Mouse (Mus musculus) kidney, adult 10 weeks (tissue): ENCODE measurements around the gene Luc7l2. TPM values are rescaled to one million over a fixed set of nuclear protein-coding genes. Genes with fewer than 3 reads are reported as not detected.

Experiments
- polyA plus RNA-seq: library from polyadenylated mRNA; stranded (reverse); fragments of 350-450 nt; fragmentation: Illumina TruSeq; extraction: RNeasy Lipid Tissue Mini Kit (QIAGEN cat#74804); gene quantifications from one replicate; pipeline ENCODE4 v1.2.3, GENCODE M21; 2014; ENCODE audit warnings: low read depth, low replicate concordance

The Luc7l2 gene
- polyA plus RNA-seq = 197 TPM

DNA sequence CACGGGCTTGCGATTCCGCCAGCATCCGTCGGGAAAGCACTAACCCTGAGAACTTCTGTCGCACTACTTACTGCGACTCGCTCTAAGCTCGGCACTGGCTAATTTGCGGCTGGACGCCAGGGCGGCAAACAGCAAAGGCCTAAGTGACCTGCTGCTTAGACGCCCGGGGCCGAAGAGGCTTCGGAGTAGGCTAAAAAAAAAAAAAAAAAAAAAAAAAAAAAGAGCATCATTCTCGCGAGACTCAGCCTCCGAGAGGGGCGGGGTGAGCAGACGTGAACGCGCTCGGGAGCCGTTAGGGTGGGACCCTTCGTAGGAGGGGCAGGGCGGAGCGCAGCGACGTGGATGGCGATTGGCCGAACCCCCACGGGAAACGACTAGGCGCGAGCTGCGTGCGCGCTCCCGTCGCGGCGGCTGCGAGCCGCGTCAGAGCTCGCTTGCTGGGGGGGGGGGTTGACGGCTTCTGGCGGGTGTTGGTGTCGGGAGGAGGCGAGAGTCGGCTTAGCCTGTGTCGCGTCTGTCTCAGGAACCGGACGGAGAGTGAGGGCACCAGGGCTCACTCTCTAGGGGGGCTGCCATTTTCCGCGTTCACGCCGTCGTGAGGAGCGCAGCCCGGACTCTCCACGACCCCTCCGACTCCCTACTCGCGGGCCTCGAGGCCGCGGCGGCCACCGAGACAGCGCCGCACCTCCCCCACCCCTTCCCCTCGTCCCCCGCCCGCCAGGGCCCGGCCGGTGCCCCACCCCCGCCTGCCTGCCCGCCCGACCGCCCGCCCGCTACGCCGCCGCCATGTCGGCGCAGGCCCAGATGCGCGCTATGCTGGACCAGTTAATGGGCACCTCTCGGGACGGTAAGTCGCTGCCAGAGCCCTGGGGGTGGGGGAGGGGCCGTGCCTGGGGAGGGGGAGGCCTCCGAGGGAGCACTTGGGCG is at the start of gene Luc7l2:
TSS of gene Luc7l2 (plus strand) at position 273 of the 927 bp plus-strand sequence.

DNA sequence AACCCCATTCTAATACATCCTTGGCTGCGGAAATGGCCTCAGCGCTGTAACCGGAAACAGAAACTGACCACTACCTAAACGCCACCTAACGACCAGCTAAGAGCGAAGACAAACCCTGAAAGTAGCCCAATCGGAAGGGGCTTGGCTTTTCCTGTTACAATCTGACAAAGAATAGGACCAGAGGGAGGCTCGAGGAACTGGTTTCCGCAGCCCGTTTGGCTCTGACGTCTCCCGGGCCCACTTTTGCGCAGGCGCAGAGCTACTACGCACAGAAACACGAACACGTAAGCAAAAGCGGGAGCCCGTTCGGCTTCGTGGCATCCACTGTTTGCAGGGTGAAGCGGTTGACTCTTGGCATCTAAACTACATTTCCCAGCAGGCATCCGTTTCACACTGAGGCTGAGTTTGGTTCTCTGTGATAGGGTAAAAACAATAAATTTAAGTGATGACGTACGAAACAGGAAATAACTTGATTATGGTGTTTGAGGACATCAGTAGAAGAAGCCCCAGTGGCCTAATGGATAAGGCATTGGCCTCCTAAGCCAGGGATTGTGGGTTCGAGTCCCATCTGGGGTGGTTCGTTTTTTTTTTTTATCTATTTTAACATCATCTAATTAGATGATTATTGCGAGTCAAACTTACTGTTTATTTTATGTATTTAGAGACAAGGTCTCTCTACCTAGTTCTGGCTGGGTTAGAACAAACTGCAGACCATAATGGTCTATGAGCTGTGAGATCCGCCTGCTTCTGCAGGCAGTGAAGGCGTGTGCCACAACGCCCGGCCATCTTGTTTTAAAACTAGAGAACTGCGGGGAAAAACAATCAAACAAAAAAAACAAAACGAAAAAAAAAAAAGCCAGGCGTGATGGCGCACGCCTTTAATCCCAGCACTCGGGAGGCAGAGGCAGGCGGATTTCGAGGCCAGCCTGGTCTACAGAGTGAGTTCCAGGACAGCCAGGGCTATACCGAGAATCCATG is 17.4 kb upstream of the Luc7l2 start, which contains the start of gene Fmc1:
TSS of gene Fmc1 (plus strand) at position 75 of the 978 bp plus-strand sequence.

DNA sequence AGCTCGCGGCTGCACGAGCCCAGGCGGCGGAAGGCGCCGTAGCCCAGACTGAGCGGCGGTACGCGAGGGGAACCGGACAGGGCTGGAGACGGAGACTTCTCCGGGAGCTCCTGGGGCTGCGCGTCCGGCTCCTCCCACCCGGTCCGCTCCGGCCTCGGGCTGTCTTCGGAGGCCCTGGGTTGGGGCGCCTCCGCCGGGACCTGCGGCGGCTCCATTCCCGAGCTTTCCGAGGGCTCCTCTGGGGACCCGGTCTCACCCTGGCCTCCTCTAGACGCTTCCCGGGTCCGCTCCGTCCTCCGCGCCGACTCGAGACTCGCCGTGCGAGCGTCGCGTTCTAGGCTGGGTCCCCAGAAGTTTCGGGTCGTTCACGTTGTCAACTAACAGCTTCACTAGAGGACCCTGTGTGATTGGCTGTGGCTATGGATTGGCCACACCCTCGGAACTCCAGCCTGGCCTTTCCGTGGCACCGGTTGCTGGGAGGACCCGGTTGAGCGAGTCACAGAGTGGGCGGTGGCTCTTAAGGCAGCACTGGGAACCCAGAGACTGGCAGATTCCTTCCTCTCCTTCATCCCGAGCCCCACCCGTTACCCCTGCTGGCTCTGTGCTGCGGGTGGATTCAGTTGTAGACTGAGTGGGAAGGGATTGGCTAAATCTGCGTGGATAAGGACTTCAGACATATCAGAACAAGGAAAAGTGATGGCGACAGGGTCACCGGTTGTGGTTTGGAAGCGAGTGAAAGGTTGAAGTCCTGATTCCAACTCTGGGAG is 85.9 kb downstream of the Luc7l2 start, which contains the start of gene Klrg2:
TSS of gene Klrg2 (minus strand) at position 391 of the 767 bp plus-strand sequence.

Other genes starting within 250 kb of the Luc7l2 start
- 20.2 TPM for gene Zc3hav1, start 196.7 kb upstream of the Luc7l2 start, polyA plus RNA-seq
- gene Ttc26, start 169.9 kb upstream of the Luc7l2 start, polyA plus RNA-seq = 11.8 TPM
- gene Ubn2, start 117.4 kb upstream of the Luc7l2 start, polyA plus RNA-seq = 23.2 TPM
- gene Fmc1, start 17.8 kb upstream of the Luc7l2 start, polyA plus RNA-seq = 3.6 TPM
- gene Klrg2, start 85.9 kb downstream of the Luc7l2 start, polyA plus RNA-seq = 0.24 TPM
- gene Clec2l, start 111.7 kb downstream of the Luc7l2 start, polyA plus RNA-seq = not detected